ENCODE assay signal across 10 mouse cellular contexts in the genomic region with DNA sequence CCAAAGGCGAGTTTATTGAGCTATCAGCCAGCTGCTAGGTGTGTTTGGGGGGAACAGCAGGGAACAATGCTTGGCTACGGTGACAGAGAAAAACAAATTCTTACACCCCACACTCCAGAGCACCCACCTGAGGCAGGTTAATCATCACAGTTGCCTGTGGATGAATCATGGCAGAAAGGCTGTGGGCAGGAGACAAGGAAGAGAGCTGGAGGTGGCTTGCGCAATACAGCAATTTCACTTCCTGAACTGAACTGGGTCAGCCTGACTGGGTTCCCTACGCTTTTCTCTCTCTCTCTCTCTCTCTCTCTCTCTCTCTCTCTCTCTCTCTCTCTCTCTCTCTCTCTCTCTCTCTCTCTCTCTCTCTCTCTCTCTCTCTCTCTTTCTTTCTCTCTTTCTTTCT.
DNase-seq lines count a peak whose midpoint lies in the region; ATAC-seq lines count a peak whose summit lies in the region.
"Had no signal": no experiment of that assay in that cellular context is flagged by ENCODE, and none has a peak within 500 bp of the region (broad histone marks: within the 10 kb centered on the region; RNA-seq: fewer than 3 reads in every experiment).

No protein-coding gene starts in this region.

- H3K27me3 ChIP-seq in splenic B cell, adult 2 months (ENCODE audit: control insufficient read depth, insufficient read depth, low read length, poor library complexity, severe bottlenecking): no peaks in the 10 kb centered on the region
- H3K27me3 ChIP-seq: neural tube, embryonic 12.5 days had no signal

- intact Hi-C loops in gastrocnemius, postnatal 14 days (cut with DNase I; ENCODE audit: low total_unique reads): no loop called here

- no peak for ATAC-seq in cerebellum, adult (ENCODE audit: insufficient number of reproducible peaks, low FRiP score, low TSS enrichment)

- H3K36me3 ChIP-seq in splenic B cell, adult 2 months (ENCODE audit: control insufficient read depth, insufficient read depth, low read length, poor library complexity, severe bottlenecking): no peaks in the 10 kb centered on the region
- H3K36me3 ChIP-seq: neural tube, embryonic 12.5 days had no signal

- peak; percentile 9 for DNase-seq in adrenal gland, adult 8-10 months
- no peak for DNase-seq in adrenal gland, postnatal 25 days
- DNase-seq in right cerebral cortex, adult 18-20 months: peak; percentile 73
- no peak for DNase-seq in right cerebral cortex, postnatal 4 days
- peak; percentile 7 to 51 for DNase-seq in left cerebral cortex, adult 8-10 months (ENCODE audit: low spot score in 2 of 2)
- DNase-seq in splenic B cell, adult 2 months (ENCODE audit: low read depth, low spot score): peak; percentile 18
- no peak for DNase-seq in gastrocnemius, postnatal 14 days
- DNase-seq: cerebellum, adult 11-12 months had no signal

Comparison
In these comparisons a context has a peak if more than half of its experiments do, and no peak if none do; other contexts are left out.
1. DNase-seq: peak in adrenal gland, adult 8-10 months (single experiment), right cerebral cortex, adult 18-20 months (single experiment), left cerebral cortex, adult 8-10 months (2 of 2) and splenic B cell, adult 2 months (single experiment); none in adrenal gland, postnatal 25 days (single experiment), right cerebral cortex, postnatal 4 days (single experiment) and gastrocnemius, postnatal 14 days (single experiment).